Mouse (Mus musculus) cerebellum, adult 2 months (tissue): ENCODE data around the gene Dhx36.

Experiments
- CTCF ChIP-seq: fragments of 200-500 bp; IDR thresholded peaks from 2 replicates; pipeline ENCODE4 v1.5.1; 2011; ENCODE audit warnings: low read depth, mild to moderate bottlenecking, control low read depth, low read length, moderate library complexity, borderline replicate concordance; ENCODE audit not compliant: insufficient read depth
- POLR2A ChIP-seq: fragments of 200-500 bp; IDR thresholded peaks from 2 replicates; pipeline ENCODE4 v1.6.1; 2011; ENCODE audit warnings: low read length, control low read depth, borderline replicate concordance; ENCODE audit not compliant: insufficient read depth

DNA sequence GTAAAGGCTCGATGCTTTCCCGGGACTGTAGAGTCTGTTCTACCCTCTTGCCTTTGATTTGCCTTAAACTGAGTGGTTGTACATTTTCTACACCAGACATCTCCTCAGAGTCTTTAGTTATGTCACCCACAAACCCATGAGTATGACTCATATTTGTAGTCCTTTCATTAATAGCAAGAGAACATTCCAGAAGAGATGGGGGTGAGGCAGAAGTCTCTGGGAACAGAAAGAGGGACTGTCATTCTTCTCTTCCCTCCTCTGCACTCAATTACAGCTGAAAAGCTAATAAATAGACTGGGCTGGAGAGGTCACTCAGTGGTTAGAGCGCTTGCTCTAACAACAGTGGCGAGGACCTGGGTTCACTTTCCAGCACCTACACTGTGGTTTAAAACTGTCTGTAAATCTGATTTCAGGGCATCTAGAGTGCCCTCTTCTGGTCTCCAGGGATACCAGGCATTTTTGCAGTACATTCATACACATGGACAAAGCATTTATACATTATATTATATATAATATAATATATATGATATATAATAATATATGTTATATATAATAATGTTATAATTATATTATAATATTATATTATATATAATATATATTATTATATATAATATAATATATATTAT, 56.8 kb downstream of the Dhx36 start:
- TF ChIP-seq CTCF (no peak), POLR2A (no peak)
